Mouse (Mus musculus): Measurements from ENCODE around the gene Zfp956.

DNA sequence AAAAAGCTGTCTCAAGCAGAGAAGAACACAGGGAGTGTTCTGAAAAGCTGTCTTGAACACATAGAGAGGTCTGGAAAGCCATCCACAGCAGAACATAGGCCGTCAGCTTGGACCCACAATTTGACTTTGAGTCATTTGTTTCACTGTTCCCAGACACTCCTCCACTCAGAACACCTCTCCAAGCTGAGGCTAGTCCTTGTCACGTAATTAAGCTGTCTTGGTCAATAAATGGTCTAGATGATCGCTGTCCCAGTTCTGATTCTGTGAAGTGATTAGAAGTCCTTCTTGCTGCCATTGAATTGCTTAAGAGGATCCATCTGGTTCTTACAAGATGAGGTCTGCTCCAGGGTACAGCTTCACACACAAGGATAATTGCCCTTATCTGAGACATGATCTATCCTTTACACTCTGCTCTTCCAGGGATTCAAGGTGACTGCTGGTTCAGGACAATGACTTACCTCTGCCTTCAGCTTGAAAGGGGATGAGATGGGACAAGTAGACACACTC is 34.4 kb upstream of the Zfp956 start:
- TF ChIP-seq CTCF (IDR thresholded peaks at IDR 0.05; ENCODE audit: low read depth) (no peak), EP300 (IDR thresholded peaks at IDR 0.05; ENCODE audit: low read depth) (no peak)
